Mouse (Mus musculus) MEL (cell line): ENCODE measurements around the gene Atp8a2. TPM values are rescaled to one million over a fixed set of nuclear protein-coding genes. Genes with fewer than 3 reads are reported as not detected.

Experiments
- DNase-seq: peaks from one replicate; pipeline ENCODE4 v3.0.0; 2011; ENCODE audit warnings: low read depth, low spot score
- H3K27ac ChIP-seq: 2 replicates; pipeline ENCODE4 v1.5.1; 2012; ENCODE audit warnings: low read depth, mild to moderate bottlenecking, control low read depth, low read length, moderate library complexity; ENCODE audit not compliant: control insufficient read depth
- H3K27me3 ChIP-seq, 2 experiments: fragments of 150-350 bp in 1 of 2; sonication (generic) in 1 of 2; 2 replicates each; pipeline ENCODE4 v1.6.1; 2012; ENCODE audit warnings: low read length in 2 of 2, mild to moderate bottlenecking in 2 of 2, improper control_type of control experiment in 1 of 2, moderate library complexity in 1 of 2; ENCODE audit not compliant: insufficient read depth in 2 of 2, control insufficient read depth in 1 of 2
- H3K36me3 ChIP-seq, 2 experiments: 2 replicates each; pipeline ENCODE4 v1.6.1; 2012 to 2014; ENCODE audit warnings: low read length in 2 of 2, improper control_type of control experiment in 1 of 2, inconsistent platforms in 1 of 2, mild to moderate bottlenecking in 1 of 2; ENCODE audit not compliant: insufficient read depth in 2 of 2, control insufficient read depth in 1 of 2
- H3K4me1 ChIP-seq, 2 experiments: fragments of 150-350 bp in 1 of 2; sonication (generic) in 1 of 2; 2 replicates each; pipeline ENCODE4 v1.6.1; 2012; ENCODE audit warnings: low read length in 2 of 2, improper control_type of control experiment in 1 of 2, mild to moderate bottlenecking in 1 of 2; ENCODE audit not compliant: insufficient read depth in 2 of 2, control insufficient read depth in 1 of 2
- H3K4me3 ChIP-seq, 2 experiments: fragments of 150-350 bp in 1 of 2; sonication (generic) in 1 of 2; 2 replicates each; pipeline ENCODE4 v1.5.1; 2012; ENCODE audit warnings: low read depth in 2 of 2, low read length in 2 of 2, mild to moderate bottlenecking in 2 of 2, moderate library complexity in 2 of 2, control low read depth in 1 of 2, improper control_type of control experiment in 1 of 2; ENCODE audit not compliant: control insufficient read depth in 1 of 2, insufficient read depth in 1 of 2
- H3K79me2 ChIP-seq: 2 replicates; pipeline ENCODE4 v1.6.1; 2012; ENCODE audit warnings: mild to moderate bottlenecking, low read length, moderate library complexity; ENCODE audit not compliant: control insufficient read depth, poor library complexity, insufficient read depth
- H3K9ac ChIP-seq: 2 replicates; pipeline ENCODE4 v1.6.1; 2012; ENCODE audit warnings: low read depth, mild to moderate bottlenecking, control low read depth, low read length, moderate library complexity; ENCODE audit not compliant: control insufficient read depth, poor library complexity, severe bottlenecking
- H3K9me3 ChIP-seq: fragments of 150-350 bp; sonication (generic); replicated peaks from 2 replicates; pipeline ENCODE4 v1.6.1; 2012; ENCODE audit warnings: mild to moderate bottlenecking, low read length, improper control_type of control experiment, moderate library complexity; ENCODE audit not compliant: insufficient read depth
- BHLHE40 ChIP-seq: IDR thresholded peaks from 2 replicates; pipeline ENCODE4 v1.6.1; 2012; ENCODE audit warnings: low read depth, mild to moderate bottlenecking, inconsistent platforms, low read length, improper control_type of control experiment, borderline replicate concordance
- CHD1 ChIP-seq: IDR thresholded peaks from 2 replicates; pipeline ENCODE4 v1.6.1; 2012; ENCODE audit warnings: low read depth, mild to moderate bottlenecking, inconsistent platforms, low read length, improper control_type of control experiment
- CHD2 ChIP-seq: IDR thresholded peaks from 2 replicates; pipeline ENCODE4 v1.6.1; 2011; ENCODE audit warnings: low read length, improper control_type of control experiment
- CTCF ChIP-seq, 3 experiments: IDR thresholded peaks in 2 of 3; conservative IDR thresholded peaks in 1 of 3; 2 replicates each; pipeline ENCODE4 v1.5.1; 2011 to 2012; ENCODE audit warnings: low read length in 3 of 3, low read depth in 2 of 3, mild to moderate bottlenecking in 2 of 3, improper control_type of control experiment in 1 of 3, inconsistent platforms in 1 of 3, mixed read lengths in 1 of 3, moderate library complexity in 1 of 3; ENCODE audit not compliant: control insufficient read depth in 1 of 3, insufficient read depth in 1 of 3, poor library complexity in 1 of 3, severe bottlenecking in 1 of 3
- ETS1 ChIP-seq: IDR thresholded peaks from 2 replicates; pipeline ENCODE4 v1.6.1; 2012; ENCODE audit warnings: low read depth, mild to moderate bottlenecking, inconsistent platforms, low read length, improper control_type of control experiment, moderate library complexity
- GATA1 ChIP-seq: IDR thresholded peaks from 2 replicates; pipeline ENCODE4 v1.6.1; 2011; ENCODE audit warnings: low read depth, low read length, improper control_type of control experiment
- HCFC1 ChIP-seq: IDR thresholded peaks from 2 replicates; pipeline ENCODE4 v1.6.1; 2012; ENCODE audit warnings: low read depth, mild to moderate bottlenecking, inconsistent platforms, low read length, improper control_type of control experiment, moderate library complexity
- JUND ChIP-seq: IDR thresholded peaks from 2 replicates; pipeline ENCODE4 v1.6.1; 2011; ENCODE audit warnings: low read depth, mild to moderate bottlenecking, improper control_type of control experiment, low read length
- MAX ChIP-seq: IDR thresholded peaks from 2 replicates; pipeline ENCODE4 v1.6.1; 2011; ENCODE audit warnings: low read length, improper control_type of control experiment
- MAZ ChIP-seq: IDR thresholded peaks from 2 replicates; pipeline ENCODE4 v1.6.1; 2012; ENCODE audit warnings: low read depth, mild to moderate bottlenecking, inconsistent platforms, low read length, improper control_type of control experiment
- MEF2A ChIP-seq: IDR thresholded peaks from 2 replicates; pipeline ENCODE4 v1.6.1; 2014; ENCODE audit warnings: low read depth, mild to moderate bottlenecking, inconsistent platforms, low read length, improper control_type of control experiment; ENCODE audit not compliant: poor library complexity, insufficient replicate concordance, severe bottlenecking; ENCODE audit errors: extremely low read depth
- NELFE ChIP-seq: IDR thresholded peaks from 2 replicates; pipeline ENCODE4 v1.6.1; 2011; ENCODE audit warnings: low read depth, low read length, improper control_type of control experiment
- NRF1 ChIP-seq: IDR thresholded peaks from 2 replicates; pipeline ENCODE4 v1.6.1; 2014; ENCODE audit warnings: low read depth, mild to moderate bottlenecking, inconsistent platforms, low read length, improper control_type of control experiment, moderate library complexity; ENCODE audit not compliant: poor library complexity, insufficient read depth, severe bottlenecking
- POLR2A ChIP-seq, 2 experiments: IDR thresholded peaks; 2 replicates each; pipeline ENCODE4 v1.6.1; 2011 to 2012; ENCODE audit warnings: low read length in 2 of 2, mild to moderate bottlenecking in 2 of 2, control low read depth in 1 of 2, improper control_type of control experiment in 1 of 2, low read depth in 1 of 2, moderate library complexity in 1 of 2; ENCODE audit not compliant: control insufficient read depth in 1 of 2, insufficient read depth in 1 of 2, poor library complexity in 1 of 2
- POLR2AphosphoS2 ChIP-seq: IDR thresholded peaks from 2 replicates; pipeline ENCODE4 v1.6.1; 2011; ENCODE audit warnings: low read length, improper control_type of control experiment
- POLR2AphosphoS5 ChIP-seq: IDR thresholded peaks from 2 replicates; pipeline ENCODE4 v1.6.1; 2012; ENCODE audit warnings: low read depth, borderline replicate concordance, mild to moderate bottlenecking, inconsistent platforms, low read length, moderate library complexity, mixed read lengths
- RAD21 ChIP-seq: IDR thresholded peaks from 2 replicates; pipeline ENCODE4 v1.6.1; 2011; ENCODE audit warnings: mild to moderate bottlenecking, low read depth, low read length, improper control_type of control experiment
- RCOR1 ChIP-seq: IDR thresholded peaks from 2 replicates; pipeline ENCODE4 v1.6.1; 2012; ENCODE audit warnings: low read depth, mild to moderate bottlenecking, inconsistent platforms, low read length, improper control_type of control experiment
- SMC3 ChIP-seq: IDR thresholded peaks from 2 replicates; pipeline ENCODE4 v1.6.1; 2011; ENCODE audit warnings: low read depth, low read length, improper control_type of control experiment
- TCF12 ChIP-seq: IDR thresholded peaks from 2 replicates; pipeline ENCODE4 v1.6.1; 2014; ENCODE audit warnings: low read depth, mild to moderate bottlenecking, inconsistent platforms, low read length, improper control_type of control experiment, moderate library complexity
- UBTF ChIP-seq: IDR thresholded peaks from 2 replicates; pipeline ENCODE4 v1.6.1; 2012; ENCODE audit warnings: low read depth, mild to moderate bottlenecking, inconsistent platforms, low read length, improper control_type of control experiment, moderate library complexity, borderline replicate concordance; ENCODE audit not compliant: insufficient read depth
- USF1 ChIP-seq: IDR thresholded peaks from 2 replicates; pipeline ENCODE4 v1.6.1; 2014; ENCODE audit warnings: low read depth, mild to moderate bottlenecking, inconsistent platforms, low read length, improper control_type of control experiment, moderate library complexity
- USF2 ChIP-seq, 2 experiments: IDR thresholded peaks; 2 replicates each; pipeline ENCODE4 v1.6.1; 2011 to 2012; ENCODE audit warnings: improper control_type of control experiment in 2 of 2, low read length in 2 of 2, borderline replicate concordance in 1 of 2, inconsistent platforms in 1 of 2, low read depth in 1 of 2, mild to moderate bottlenecking in 1 of 2; ENCODE audit not compliant: insufficient read depth in 1 of 2
- ZC3H11A ChIP-seq: IDR thresholded peaks from 2 replicates; pipeline ENCODE4 v1.6.1; 2012; ENCODE audit warnings: low read depth, mild to moderate bottlenecking, inconsistent platforms, low read length, improper control_type of control experiment
- ZKSCAN1 ChIP-seq: IDR thresholded peaks from 2 replicates; pipeline ENCODE4 v1.6.1; 2012; ENCODE audit warnings: low read depth, mild to moderate bottlenecking, inconsistent platforms, low read length, improper control_type of control experiment, moderate library complexity
- ZMIZ1 ChIP-seq: IDR thresholded peaks from 2 replicates; pipeline ENCODE4 v1.6.1; 2012; ENCODE audit warnings: low read depth, mild to moderate bottlenecking, inconsistent platforms, low read length, improper control_type of control experiment, moderate library complexity
- ZNF384 ChIP-seq: IDR thresholded peaks from 2 replicates; pipeline ENCODE4 v1.6.1; 2012; ENCODE audit warnings: low read depth, mild to moderate bottlenecking, inconsistent platforms, low read length, improper control_type of control experiment
- polyA plus RNA-seq, 2 experiments: library from polyadenylated mRNA; stranded (reverse) in 1 of 2; unstranded in 1 of 2; fragments of >175 nt in 1 of 2; fragments of >200 nt in 1 of 2; gene quantifications; 2 replicates each; pipeline versions ENCODE4 v1.2.1 to v1.2.4; 2012; ENCODE audit warnings: low replicate concordance in 2 of 2, low read depth in 1 of 2; ENCODE audit not compliant: insufficient read length in 2 of 2, insufficient read depth in 1 of 2, missing spikeins in 1 of 2
- total RNA-seq: library from RNA; depleted of rRNA; stranded (reverse); fragments of 300-350 nt; gene quantifications from 2 replicates; pipeline ENCODE4 v1.2.3, GENCODE M21; 2012

The Atp8a2 gene
- total and polyA plus RNA-seq, 3 experiments: 0.29 to 0.39 TPM; not detected in 1

GRCm38 (mm10) chr14:59641856-59642255 lies 555.1 kb downstream of the Atp8a2 start:
- H3K27ac ChIP-seq: no peak overlapping the region
- H3K27me3 ChIP-seq: no peaks in the 10 kb centered on the region; a peak in 1 of 4 replicates
- no peaks in the 10 kb centered on the region for H3K36me3 ChIP-seq
- no peak overlapping the region for H3K9ac ChIP-seq
- TF ChIP-seq HCFC1: no peak
- no peak for TF ChIP-seq RAD21
- TF ChIP-seq ZNF384: no peak
- TF ChIP-seq TCF12: no peak
- no peak for TF ChIP-seq CTCF (IDR thresholded peaks at IDR 0.05 in 2 of 3, conservative IDR thresholded peaks at IDR 0.05 in 1 of 3; ENCODE audit: control insufficient read depth in 1 of 3, insufficient read depth in 1 of 3, low read depth in 2 of 3, low read length in 3 of 3, poor library complexity in 1 of 3, severe bottlenecking in 1 of 3)
- TF ChIP-seq MAX: no peak
- no peak for TF ChIP-seq NRF1
- no peak for TF ChIP-seq CHD2
- TF ChIP-seq UBTF: no peak
- no peak for TF ChIP-seq POLR2AphosphoS2
- TF ChIP-seq USF1: no peak
- no peak for TF ChIP-seq SMC3
- TF ChIP-seq USF2 (IDR thresholded peaks at IDR 0.05; ENCODE audit: borderline replicate concordance in 1 of 2, insufficient read depth in 1 of 2, low read depth in 1 of 2, low read length in 2 of 2): no peak
- TF ChIP-seq ZMIZ1: no peak
- no peak for TF ChIP-seq CHD1
- TF ChIP-seq ZC3H11A: no peak
- no peak for TF ChIP-seq MAZ
- H3K4me3 ChIP-seq: no peak overlapping the region
- H3K79me2 ChIP-seq: no peaks in the 10 kb centered on the region
- DNase-seq: no peak
- no peaks in the 10 kb centered on the region for H3K9me3 ChIP-seq
- peaks cover 0 to 10% of the 10 kb centered on the region in 2 experiments; a peak in 2 of 4 replicates for H3K4me1 ChIP-seq

DNA sequence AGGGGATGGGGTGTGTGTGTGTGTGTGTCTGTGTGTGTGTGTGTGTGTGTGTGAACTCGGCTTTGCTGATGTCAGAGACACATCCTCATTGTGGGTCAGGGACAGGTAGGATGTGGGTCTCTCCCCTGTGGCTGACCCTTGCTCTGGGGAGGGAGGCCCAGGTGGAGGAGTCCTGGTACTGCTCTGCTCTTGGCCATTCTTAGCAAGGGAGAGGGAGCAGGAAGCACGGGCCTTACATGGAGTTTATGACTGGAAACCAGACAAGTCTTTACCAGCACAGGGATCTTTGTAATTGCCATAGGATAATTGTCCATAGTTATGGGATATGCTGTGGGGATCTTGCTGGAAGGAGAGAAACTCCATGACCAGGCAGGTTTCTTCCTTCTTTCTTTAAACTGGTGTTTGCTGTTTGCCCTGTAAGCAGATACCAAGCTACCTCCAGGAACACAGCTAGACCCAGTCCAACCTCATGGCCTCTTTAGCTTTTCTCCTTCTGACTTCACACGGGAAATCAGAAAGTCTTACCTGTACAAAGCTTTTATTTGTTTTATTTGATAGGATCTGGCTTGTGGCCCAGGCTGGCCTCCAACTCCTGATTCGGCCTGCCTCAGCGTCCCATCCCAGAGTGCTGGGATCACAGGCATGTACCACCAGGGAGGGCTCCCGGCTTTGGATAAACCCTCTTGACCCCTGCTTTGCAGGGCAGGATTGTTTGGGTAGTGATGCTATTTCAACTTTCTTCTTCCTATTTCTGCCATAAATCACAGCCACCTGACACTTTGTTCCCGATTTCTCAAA lies 557.9 kb downstream of the Atp8a2 start:
- Histone ChIP-seq H3K9ac (no peak overlapping the region), H3K4me3 (no peak overlapping the region), H3K4me1 (peaks cover 0 to 10% of the 10 kb centered on the region in 2 experiments; a peak in 2 of 4 replicates), H3K79me2 (no peaks in the 10 kb centered on the region), H3K27me3 (no peaks in the 10 kb centered on the region; a peak in 1 of 4 replicates), H3K36me3 (no peaks in the 10 kb centered on the region), H3K9me3 (no peaks in the 10 kb centered on the region), H3K27ac (no peak overlapping the region)
- TF ChIP-seq HCFC1: no peak
- TF ChIP-seq NELFE: no peak
- no peak for TF ChIP-seq MEF2A
- TF ChIP-seq ETS1: no peak
- no peak for TF ChIP-seq JUND
- TF ChIP-seq POLR2A (IDR thresholded peaks at IDR 0.05; ENCODE audit: control insufficient read depth in 1 of 2, insufficient read depth in 1 of 2, low read depth in 1 of 2, low read length in 2 of 2, poor library complexity in 1 of 2): no peak
- TF ChIP-seq GATA1: no peak
- no peak for TF ChIP-seq MAX
- no peak for TF ChIP-seq ZC3H11A
- no peak for TF ChIP-seq RCOR1
- TF ChIP-seq ZKSCAN1: no peak
- no peak for TF ChIP-seq UBTF
- TF ChIP-seq BHLHE40: no peak
- TF ChIP-seq CHD2: no peak
- no peak for TF ChIP-seq POLR2AphosphoS5
- no peak for DNase-seq
